Mouse (Mus musculus) spleen, postnatal 0 days (tissue): ENCODE measurements around the gene Utp14b. TPM values are rescaled to one million over a fixed set of nuclear protein-coding genes. Genes with fewer than 3 reads are reported as not detected.

Source experiments
- polyA plus RNA-seq: library from polyadenylated mRNA; unstranded; fragments of >200 nt; fragmentation: Nextera tagmentation; extraction: Ambion mirVana; gene quantifications from 2 replicates; pipeline ENCODE4 v1.2.1, GENCODE M21; 2015

Utp14b gene
- polyA plus RNA-seq, result 0.46 and 0.64 TPM in 2 replicates

DNA sequence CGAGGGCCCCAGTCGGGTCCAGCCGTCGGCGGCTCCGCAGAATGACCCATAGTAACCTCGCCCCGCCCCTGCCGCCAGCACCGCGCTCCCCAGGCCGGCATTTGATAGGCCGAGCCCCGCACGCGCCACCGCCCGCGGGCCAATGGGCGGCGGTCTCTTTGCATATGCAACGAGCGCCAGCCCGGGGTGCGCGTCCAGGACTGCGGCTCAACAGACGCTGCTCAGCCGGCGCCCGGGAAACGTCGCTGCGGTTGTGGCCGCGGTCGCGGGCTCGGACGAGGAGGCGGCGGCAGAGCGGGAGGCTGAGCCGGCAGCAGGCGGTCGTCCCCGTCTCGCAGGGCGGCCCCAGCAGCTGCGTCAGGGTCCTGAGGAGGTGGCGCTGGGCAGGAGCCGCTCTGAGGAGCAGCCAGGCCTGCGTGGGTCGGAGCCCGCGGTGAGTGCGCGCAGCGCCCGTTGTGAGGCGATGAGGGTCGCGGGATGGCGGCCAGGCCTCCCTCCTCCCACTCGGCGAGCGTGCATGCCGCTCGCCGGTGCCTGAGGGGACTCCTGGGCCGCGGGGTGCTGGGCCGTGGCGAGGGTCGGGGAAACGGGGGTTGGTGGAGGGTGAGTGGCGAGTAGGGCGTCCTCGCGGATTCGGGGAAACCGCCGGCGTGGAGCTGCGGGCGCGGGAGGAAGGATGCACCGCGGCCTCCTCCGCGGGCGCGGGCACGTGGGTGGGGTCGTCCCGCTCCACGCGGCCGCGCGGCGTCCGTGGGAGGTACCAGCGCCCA lies at the start of gene Utp14b, which contains the start of gene Acsl3:
TSS of gene Utp14b (plus strand) at position 368 of the 770 bp plus-strand sequence.
TSS of gene Acsl3 (plus strand) at position 155 of the 770 bp plus-strand sequence.

Other genes with a start within 250 kb of the Utp14b start
- gene Farsb, start 169.1 kb upstream of the Utp14b start, polyA plus RNA-seq, result 70.6 and 78.2 TPM in 2 replicates
- not detected in 2 replicates for gene Mogat1, start 147.0 kb upstream of the Utp14b start, polyA plus RNA-seq
- gene BC035947, start 145.9 kb upstream of the Utp14b start, polyA plus RNA-seq, result not detected in 2 replicates
- 8.6 and 8.9 TPM in 2 replicates for gene Acsl3, start 213 bp upstream of the Utp14b start, polyA plus RNA-seq
- 2.2 and 3.7 TPM in 2 replicates for gene Kcne4, start 158.7 kb downstream of the Utp14b start, polyA plus RNA-seq